Mouse (Mus musculus): ENCODE results near the gene Gsto2.

Gsto2 gene

GRCm38 (mm10) chr19:47857957-47858942 lies 7.1 kb upstream of the Gsto2 start:
- no peak for DNase-seq (ENCODE audit: low read depth)

GRCm38 (mm10) chr19:47859180-47859579 lies 6.2 kb upstream of the Gsto2 start:
- no peak for DNase-seq (ENCODE audit: low read depth)

- no peak for DNase-seq (ENCODE audit: low read depth)
Measured at GRCm38 (mm10) chr19:47862581-47862980, 2.8 kb upstream of the Gsto2 start.

GRCm38 (mm10) chr19:47864051-47864450 lies 1.3 kb upstream of the Gsto2 start:
- DNase-seq (ENCODE audit: low read depth) = no peak

- no peak for DNase-seq (ENCODE audit: low read depth)
Measured at GRCm38 (mm10) chr19:47864721-47865120, 613 bp upstream of the Gsto2 start.

- no peak for DNase-seq (ENCODE audit: low read depth)
Measured at GRCm38 (mm10) chr19:47867628-47868175, 2.4 kb downstream of the Gsto2 start.

GRCm38 (mm10) chr19:47868951-47869350 lies 3.6 kb downstream of the Gsto2 start:
- DNase-seq (ENCODE audit: low read depth) = no peak

- DNase-seq (ENCODE audit: low read depth) = no peak
Measured at GRCm38 (mm10) chr19:47869516-47869915, 4.2 kb downstream of the Gsto2 start.

GRCm38 (mm10) chr19:47870102-47870666 lies 4.8 kb downstream of the Gsto2 start:
- DNase-seq (ENCODE audit: low read depth) = no peak

- DNase-seq (ENCODE audit: low read depth) = no peak
Measured at GRCm38 (mm10) chr19:47871515-47871914, 6.2 kb downstream of the Gsto2 start.

GRCm38 (mm10) chr19:47876252-47876651 lies 10.9 kb downstream of the Gsto2 start:
- no peak for DNase-seq (ENCODE audit: low read depth)

GRCm38 (mm10) chr19:47881538-47881937 lies 16.2 kb downstream of the Gsto2 start:
- no peak for DNase-seq (ENCODE audit: low read depth)

GRCm38 (mm10) chr19:47882151-47882881 lies 17.0 kb downstream of the Gsto2 start:
- peak; percentile 98 for DNase-seq (ENCODE audit: low read depth)

GRCm38 (mm10) chr19:47882882-47883254 lies 17.5 kb downstream of the Gsto2 start:
- DNase-seq (ENCODE audit: low read depth) = no peak

GRCm38 (mm10) chr19:47884296-47885085 lies 19.2 kb downstream of the Gsto2 start:
- no peak for DNase-seq (ENCODE audit: low read depth)

GRCm38 (mm10) chr19:47885191-47885743 lies 19.9 kb downstream of the Gsto2 start:
- no peak for DNase-seq (ENCODE audit: low read depth)

GRCm38 (mm10) chr19:47885886-47886285 lies 20.6 kb downstream of the Gsto2 start:
- DNase-seq (ENCODE audit: low read depth) = no peak

GRCm38 (mm10) chr19:47886617-47887016 lies 21.3 kb downstream of the Gsto2 start:
- DNase-seq (ENCODE audit: low read depth) = no peak

- DNase-seq (ENCODE audit: low read depth) = peak; percentile 52
Measured at GRCm38 (mm10) chr19:47887417-47887816, 22.1 kb downstream of the Gsto2 start.

- peak; percentile 54 for DNase-seq (ENCODE audit: low read depth)
Measured at GRCm38 (mm10) chr19:47888037-47888436, 22.7 kb downstream of the Gsto2 start.

GRCm38 (mm10) chr19:47890489-47891130 lies 25.3 kb downstream of the Gsto2 start:
- peak; percentile 50 for DNase-seq (ENCODE audit: low read depth)

Data from naive thymus-derived CD4-positive, alpha-beta T cell, adult 2 months (primary cell).